Mouse (Mus musculus): ENCODE data around the gene Ube2g1. TPM values are rescaled to one million over a fixed set of nuclear protein-coding genes. Genes with fewer than 3 reads are reported as not detected.

Ube2g1 gene
- total RNA-seq, 2 experiments from 2014 or later: 53.3 to 55.1 TPM

Small RNA genes within 50 kb of the gene (microRNA-seq; reads per million reads assigned to microRNA genes)
- not detected for gene Gm25678

Other genes starting within 250 kb of the Ube2g1 start
- gene Tekt1, start 244.8 kb upstream of the Ube2g1 start, total RNA-seq (2021): 1 to 10 TPM in 1 of 2 experiments, under 1 TPM in 1; 0.99 to 1.2 TPM
- gene Smtnl2, start 195.6 kb upstream of the Ube2g1 start, total RNA-seq (2021): 1 to 10 TPM; 1.7 to 1.8 TPM
- gene Ggt6, start 171.8 kb upstream of the Ube2g1 start, total RNA-seq (2021): not detected
- 10 to 100 TPM; 52.8 to 55.9 TPM for gene Mybbp1a, start 165.9 kb upstream of the Ube2g1 start, total RNA-seq (2021)
- gene Spns2, start 117.4 kb upstream of the Ube2g1 start, total RNA-seq (2021): 10 to 100 TPM; 30.8 to 37.4 TPM
- under 1 TPM in 1 of 2 experiments, not detected in 1; 0.11 TPM for gene Spns3, start 56.8 kb upstream of the Ube2g1 start, total RNA-seq (2021)
- gene Ankfy1, start 82.7 kb downstream of the Ube2g1 start, total RNA-seq (2021): 10 to 100 TPM; 39.7 to 44.2 TPM
- 10 to 100 TPM in 1 of 2 experiments, 1 to 10 TPM in 1; 8.6 to 11.5 TPM for gene Cyb5d2, start 188.9 kb downstream of the Ube2g1 start, total RNA-seq (2021)
- 10 to 100 TPM; 49.3 to 49.4 TPM for gene Zzef1, start 188.9 kb downstream of the Ube2g1 start, total RNA-seq (2021)

Data from left cerebral cortex, postnatal 10 days (tissue).